Mouse (Mus musculus) liver, embryonic 14.5 days (tissue): ENCODE measurements around the gene Rtn4rl1. TPM values are rescaled to one million over a fixed set of nuclear protein-coding genes. Genes with fewer than 3 reads are reported as not detected.

Experiments used
- ATAC-seq: fragments of 200-750 bp; cut with Nextera tagmentation; 2 replicates; pipeline ENCODE4 v1.8.0; 2017; ENCODE audit warnings: moderate number of reproducible peaks, mild to moderate bottlenecking, moderate library complexity; ENCODE audit not compliant: insufficient read depth
- DNase-seq, 3 experiments: peaks; one replicate each; pipeline ENCODE4 v3.0.0-alpha.2; 2012 to 2013; ENCODE audit warnings: low read depth in 3 of 3, low spot score in 3 of 3
- H3K27ac ChIP-seq: fragments of 300-500 bp; sonication (generic); 2 replicates; pipeline ENCODE4 v1.5.1; 2014; ENCODE audit warnings: moderate library complexity, mild to moderate bottlenecking, control low read depth, inconsistent platforms
- H3K27me3 ChIP-seq: fragments of 300-500 bp; sonication (generic); 2 replicates; pipeline ENCODE4 v1.6.1; 2014; ENCODE audit warnings: mild to moderate bottlenecking, low read length, moderate library complexity; ENCODE audit not compliant: control insufficient read depth, insufficient read depth
- H3K36me3 ChIP-seq: fragments of 300-500 bp; sonication (generic); replicated peaks from 2 replicates; pipeline ENCODE4 v1.6.1; 2014; ENCODE audit warnings: low read depth; ENCODE audit not compliant: control insufficient read depth, insufficient read depth
- H3K4me1 ChIP-seq, 2 experiments: fragments of 200-500 bp in 1 of 2; fragments of 300-500 bp in 1 of 2; sonication (generic) in 1 of 2; replicated peaks; 2 replicates each; pipeline ENCODE4 v1.6.1; 2012 to 2014; ENCODE audit warnings: antibody characterized with exemption in 1 of 2, inconsistent platforms in 1 of 2, low read length in 1 of 2; ENCODE audit not compliant: control insufficient read depth in 2 of 2, insufficient read depth in 2 of 2
- H3K4me2 ChIP-seq: fragments of 300-500 bp; sonication (generic); 2 replicates; pipeline ENCODE4 v1.6.1; 2014; ENCODE audit warnings: low read depth, mild to moderate bottlenecking, control low read depth, moderate library complexity
- H3K4me3 ChIP-seq, 2 experiments: fragments of 200-500 bp in 1 of 2; fragments of 300-500 bp in 1 of 2; sonication (generic) in 1 of 2; 2 replicates each; pipeline ENCODE4 v1.5.1; 2012 to 2014; ENCODE audit warnings: low read depth in 2 of 2, low read length in 2 of 2, mild to moderate bottlenecking in 2 of 2, control low read depth in 1 of 2, inconsistent platforms in 1 of 2, moderate library complexity in 1 of 2; ENCODE audit not compliant: insufficient read depth in 1 of 2
- H3K9ac ChIP-seq: fragments of 300-500 bp; sonication (generic); replicated peaks from 2 replicates; pipeline ENCODE4 v1.6.1; 2014; ENCODE audit warnings: mild to moderate bottlenecking, control low read depth, moderate library complexity
- H3K9me3 ChIP-seq: fragments of 300-500 bp; sonication (generic); 2 replicates; pipeline ENCODE4 v1.6.1; 2016; ENCODE audit warnings: low read length, mixed read lengths; ENCODE audit not compliant: control insufficient read depth
- CTCF ChIP-seq: IDR thresholded peaks from 2 replicates; pipeline ENCODE4 v1.5.1; 2016; ENCODE audit warnings: antibody characterized with exemption, low read depth, control low read depth
- EP300 ChIP-seq: IDR thresholded peaks from 2 replicates; pipeline ENCODE4 v1.6.1; 2016; ENCODE audit warnings: antibody characterized with exemption, low read depth
- WGBS: fragments of 180-500 bp; shearing (Covaris S2); extraction: QIAGEN DNeasy Blood & Tissue Kit; methylation state at CpG from one replicate; pipeline ENCODE4 v1.1.7; 2014; ENCODE audit not compliant: insufficient replicate concordance; 5-methylcytosine and 5-hydroxymethylcytosine counted together
- polyA plus RNA-seq, 2 experiments: library from polyadenylated mRNA; depleted of rRNA in 1 of 2; stranded (reverse) in 1 of 2; unstranded in 1 of 2; fragments of >200 nt; fragmentation: Nextera tagmentation in 1 of 2; extraction: Ambion mirVana in 1 of 2; gene quantifications; 2 replicates each; pipeline versions ENCODE4 v1.2.1 to v1.2.3; 2012 to 2014

The Rtn4rl1 gene
- polyA plus RNA-seq, 2 experiments, result 0.56 to 0.98 TPM

- DNase-seq (peak; percentile 57 to 80 (median 62)), ATAC-seq (peak; percentile 96)
- H3K4me1 ChIP-seq, result peaks cover 18 to 30% of the 10 kb centered on the region in 2 experiments
- no peaks in the 10 kb centered on the region for H3K27me3 ChIP-seq
- H3K4me2 ChIP-seq, result peak overlapping the region; percentile 55
- H3K9me3 ChIP-seq, result no peaks in the 10 kb centered on the region
- H3K4me3 ChIP-seq, result no peak overlapping the region
- peak; percentile 10; the same call in 1 of the 2 replicates for TF ChIP-seq CTCF
- peak; percentile 92 for TF ChIP-seq EP300
- peak overlapping the region; percentile 6; the same call in 1 of the 2 replicates for H3K9ac ChIP-seq
- WGBS, result 2% methylated on average over 16 of the region's 16 CpGs
- H3K36me3 ChIP-seq, result no peaks in the 10 kb centered on the region
- H3K27ac ChIP-seq, result peak overlapping the region; percentile 29
These were observed 41.2 kb downstream of the Rtn4rl1 start for GRCm38 (mm10) chr11:75234745-75235144.

GRCm38 (mm10) chr11:75240158-75240934 is 46.8 kb downstream of the Rtn4rl1 start:
- Histone ChIP-seq H3K9ac (no peak overlapping the region), H3K27me3 (no peaks in the 10 kb centered on the region), H3K4me3 (no peak overlapping the region), H3K36me3 (no peaks in the 10 kb centered on the region), H3K4me2 (no peak overlapping the region), H3K4me1 (peaks cover 12 to 18% of the 10 kb centered on the region in 2 experiments), H3K9me3 (no peaks in the 10 kb centered on the region), H3K27ac (no peak overlapping the region)
- DNase-seq (no peak), ATAC-seq (0 out of 2 replicates have a peak, but pooled peaks have one; percentile 28)
- 48% methylated on average over 13 of the region's 13 CpGs for WGBS
- TF ChIP-seq EP300 (no peak), CTCF (peak; percentile 28; the same call in 1 of the 2 replicates)

DNA sequence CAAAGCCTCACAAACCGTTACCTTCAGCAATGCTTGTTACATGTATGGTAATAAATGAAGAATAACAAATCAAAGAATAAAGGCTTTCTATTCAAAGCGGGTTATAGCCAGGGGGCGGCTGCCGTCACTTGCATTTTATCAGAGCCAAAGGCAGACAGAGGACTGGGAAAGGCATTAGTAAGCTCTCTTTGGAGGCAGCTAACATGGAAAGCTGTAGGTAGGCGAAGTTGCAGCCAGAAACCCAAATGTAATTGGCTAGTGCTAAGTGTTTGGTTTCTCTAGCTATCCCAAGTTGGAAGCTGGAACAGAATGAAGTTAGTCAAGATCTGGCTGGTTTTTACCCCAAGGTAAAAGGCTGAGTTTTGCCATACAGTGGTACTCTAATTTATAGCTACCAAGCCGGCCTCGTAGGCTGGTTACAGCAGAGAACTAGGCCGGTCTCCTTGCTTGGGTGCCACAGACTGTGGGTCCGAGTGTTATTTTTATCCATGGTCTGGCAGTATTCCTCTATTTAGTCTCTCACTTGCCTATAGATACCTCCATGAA is 49.2 kb downstream of the Rtn4rl1 start:
- Histone ChIP-seq H3K27ac (no peak overlapping the region), H3K4me2 (no peak overlapping the region), H3K36me3 (no peaks in the 10 kb centered on the region), H3K27me3 (no peaks in the 10 kb centered on the region), H3K9me3 (no peaks in the 10 kb centered on the region), H3K4me1 (peaks cover 17 to 22% of the 10 kb centered on the region in 2 experiments), H3K9ac (no peak overlapping the region), H3K4me3 (no peak overlapping the region)
- TF ChIP-seq EP300 (no peak), CTCF (no peak)
- 78% methylated on average over 9 of the region's 9 CpGs for WGBS
- ATAC-seq (no peak), DNase-seq (no peak)

DNA sequence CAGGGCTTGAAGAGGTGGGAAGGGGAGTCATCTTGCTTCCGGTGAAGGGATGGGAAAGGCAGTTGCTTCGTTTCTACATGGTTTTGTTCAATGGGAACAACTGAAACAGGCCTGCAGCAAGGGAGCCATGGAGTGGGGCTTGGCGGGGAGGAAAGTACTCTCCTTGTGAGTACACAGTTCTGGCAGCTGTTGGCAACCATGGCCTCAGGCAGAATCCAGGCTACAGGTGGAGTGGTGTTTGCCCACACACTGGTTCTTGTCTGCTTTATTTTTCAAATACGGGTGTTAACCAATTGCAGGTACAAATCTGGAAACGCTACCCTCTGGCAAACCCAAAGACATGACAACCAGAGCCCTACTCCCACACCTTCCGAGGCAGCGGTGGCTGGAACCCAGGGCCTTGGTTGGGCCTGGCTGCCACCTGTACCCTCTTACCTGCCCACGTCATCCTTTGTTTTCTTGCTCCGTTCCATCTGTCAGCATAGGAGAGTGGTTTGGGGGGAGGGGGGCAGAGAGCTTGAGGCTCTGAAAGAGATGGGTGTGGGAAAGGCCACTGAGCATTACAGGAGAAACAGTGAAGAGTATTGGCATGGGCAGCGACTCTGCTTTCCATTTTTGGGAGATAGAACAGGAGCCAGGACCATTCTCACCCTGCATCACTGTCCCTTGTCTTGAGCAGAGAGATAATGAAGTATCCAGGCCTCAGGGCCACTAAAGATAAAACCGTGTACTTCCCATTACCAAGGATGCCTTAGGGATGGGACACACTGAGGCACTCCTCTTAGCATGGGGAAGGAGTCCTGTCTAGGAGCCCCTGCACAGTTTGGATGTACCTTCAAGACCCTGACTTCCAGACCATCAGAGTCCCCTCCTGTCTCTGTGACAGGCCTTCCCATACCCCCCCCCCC is 51.0 kb downstream of the Rtn4rl1 start:
- 0 out of 2 replicates have a peak, but pooled peaks have one; percentile 26 for ATAC-seq
- peaks cover 17 to 22% of the 10 kb centered on the region in 2 experiments for H3K4me1 ChIP-seq
- H3K27me3 ChIP-seq, result no peaks in the 10 kb centered on the region
- no peak overlapping the region for H3K4me2 ChIP-seq
- H3K4me3 ChIP-seq, result no peak overlapping the region
- H3K9me3 ChIP-seq, result no peaks in the 10 kb centered on the region
- no peak for TF ChIP-seq CTCF
- TF ChIP-seq EP300, result no peak
- WGBS, result 68% methylated on average over 11 of the region's 11 CpGs
- no peak for DNase-seq
- H3K9ac ChIP-seq, result no peak overlapping the region
- no peak overlapping the region for H3K27ac ChIP-seq
- H3K36me3 ChIP-seq, result no peaks in the 10 kb centered on the region
